Mouse (Mus musculus): Measurements from ENCODE around the gene Ace. TPM values are rescaled to one million over a fixed set of nuclear protein-coding genes. Genes with fewer than 3 reads are reported as not detected.

Ace gene
- total RNA-seq, 2 experiments from 2014 or later = 6.4 to 6.8 TPM

- no peak overlapping the region for H3K4me3 ChIP-seq
- DNase-seq (ENCODE audit: low spot score in 2 of 2) = no peak
- no peak overlapping the region for H3K27ac ChIP-seq
- no peak for TF ChIP-seq CTCF (conservative IDR thresholded peaks at IDR 0.05)
Observed at GRCm38 (mm10) chr11:105952111-105952510, 15.6 kb upstream of the Ace start.

GRCm38 (mm10) chr11:105952911-105953386, 14.8 kb upstream of the Ace start, which contains the start of gene Cyb561:
Cyb561 (minus strand) TSS chr11:105953336.
- DNase-seq (ENCODE audit: low spot score in 2 of 2) = no peak
- H3K27ac ChIP-seq = no peak within 1 kb of the TSS
- H3K4me3 ChIP-seq = no peak within 1 kb of the TSS
- TF ChIP-seq CTCF (conservative IDR thresholded peaks at IDR 0.05) = no peak

- Histone ChIP-seq H3K27ac (no peak overlapping the region), H3K4me3 (no peak overlapping the region)
- TF ChIP-seq CTCF (conservative IDR thresholded peaks at IDR 0.05) = no peak
- DNase-seq (ENCODE audit: low spot score in 2 of 2) = no peak
Observed at GRCm38 (mm10) chr11:105953402-105953801, 14.3 kb upstream of the Ace start.

- Histone ChIP-seq H3K4me3 (no peak overlapping the region), H3K27ac (no peak overlapping the region)
- TF ChIP-seq CTCF (conservative IDR thresholded peaks at IDR 0.05) = no peak
- no peak for DNase-seq (ENCODE audit: low spot score in 2 of 2)
Observed at GRCm38 (mm10) chr11:105955815-105956430, 11.8 kb upstream of the Ace start.

GRCm38 (mm10) chr11:105957501-105957900, 10.2 kb upstream of the Ace start:
- TF ChIP-seq CTCF (conservative IDR thresholded peaks at IDR 0.05) = no peak
- Histone ChIP-seq H3K27ac (no peak overlapping the region), H3K4me3 (no peak overlapping the region)
- no peak for DNase-seq (ENCODE audit: low spot score in 2 of 2)

- DNase-seq (ENCODE audit: low spot score in 2 of 2) = no peak
- TF ChIP-seq CTCF (conservative IDR thresholded peaks at IDR 0.05) = no peak
- H3K4me3 ChIP-seq = no peak overlapping the region
- no peak overlapping the region for H3K27ac ChIP-seq
Observed at GRCm38 (mm10) chr11:105958566-105958965, 9.2 kb upstream of the Ace start.

GRCm38 (mm10) chr11:105959355-105959754, 8.4 kb upstream of the Ace start:
- Histone ChIP-seq H3K27ac (no peak overlapping the region), H3K4me3 (peak overlapping the region; percentile 22; the same call in 1 of the 2 replicates)
- no peak for TF ChIP-seq CTCF (conservative IDR thresholded peaks at IDR 0.05)
- peak; percentile 37 to 41 for DNase-seq (ENCODE audit: low spot score in 2 of 2)

GRCm38 (mm10) chr11:105964691-105965090, 3.1 kb upstream of the Ace start:
- no peak for DNase-seq (ENCODE audit: low spot score in 2 of 2)
- peak; percentile 50 for TF ChIP-seq CTCF (conservative IDR thresholded peaks at IDR 0.05)

GRCm38 (mm10) chr11:105966288-105966687, 1.5 kb upstream of the Ace start:
- Histone ChIP-seq H3K27ac (no peak overlapping the region), H3K4me3 (no peak overlapping the region)
- no peak for DNase-seq (ENCODE audit: low spot score in 2 of 2)
- no peak for TF ChIP-seq CTCF (conservative IDR thresholded peaks at IDR 0.05)

More at GRCm38 (mm10) chr11:105964691-105965090, 3.1 kb upstream of the Ace start:
- Histone ChIP-seq H3K27ac (no peak overlapping the region), H3K4me3 (no peak overlapping the region)

- DNase-seq (ENCODE audit: low spot score in 2 of 2) = no peak
- Histone ChIP-seq H3K4me3 (no peak overlapping the region), H3K27ac (no peak overlapping the region)
- TF ChIP-seq CTCF (conservative IDR thresholded peaks at IDR 0.05) = no peak
Observed at GRCm38 (mm10) chr11:105968948-105969347, 1.2 kb downstream of the Ace start.

GRCm38 (mm10) chr11:105969516-105969915, 1.8 kb downstream of the Ace start:
- Histone ChIP-seq H3K4me3 (no peak overlapping the region), H3K27ac (no peak overlapping the region)
- no peak for DNase-seq (ENCODE audit: low spot score in 2 of 2)
- peak; percentile 72 for TF ChIP-seq CTCF (conservative IDR thresholded peaks at IDR 0.05)

GRCm38 (mm10) chr11:105974593-105974992, 6.8 kb downstream of the Ace start:
- TF ChIP-seq CTCF (conservative IDR thresholded peaks at IDR 0.05) = no peak
- no peak for DNase-seq (ENCODE audit: low spot score in 2 of 2)
- H3K4me3 ChIP-seq = no peak overlapping the region
- H3K27ac ChIP-seq = no peak overlapping the region

GRCm38 (mm10) chr11:105975050-105975449, 7.3 kb downstream of the Ace start:
- DNase-seq (ENCODE audit: low spot score in 2 of 2) = no peak
- Histone ChIP-seq H3K27ac (no peak overlapping the region), H3K4me3 (no peak overlapping the region)
- TF ChIP-seq CTCF (conservative IDR thresholded peaks at IDR 0.05) = no peak

GRCm38 (mm10) chr11:105975636-105976035, 7.9 kb downstream of the Ace start:
- Histone ChIP-seq H3K27ac (no peak overlapping the region), H3K4me3 (no peak overlapping the region)
- no peak for TF ChIP-seq CTCF (conservative IDR thresholded peaks at IDR 0.05)
- DNase-seq (ENCODE audit: low spot score in 2 of 2) = no peak
